Mouse (Mus musculus) liver, adult 2 months (tissue): ENCODE results near the gene Ptprg.

Experiments used
- CTCF ChIP-seq: fragments of 200-500 bp; IDR thresholded peaks from 2 replicates; pipeline ENCODE4 v1.5.1; 2011; ENCODE audit warnings: low read depth, low read length, control low read depth
- POLR2A ChIP-seq: fragments of 200-500 bp; IDR thresholded peaks from 2 replicates; pipeline ENCODE4 v1.6.1; 2011; ENCODE audit warnings: low read length, control low read depth; ENCODE audit not compliant: insufficient read depth; ENCODE audit errors: extremely low read depth

DNA sequence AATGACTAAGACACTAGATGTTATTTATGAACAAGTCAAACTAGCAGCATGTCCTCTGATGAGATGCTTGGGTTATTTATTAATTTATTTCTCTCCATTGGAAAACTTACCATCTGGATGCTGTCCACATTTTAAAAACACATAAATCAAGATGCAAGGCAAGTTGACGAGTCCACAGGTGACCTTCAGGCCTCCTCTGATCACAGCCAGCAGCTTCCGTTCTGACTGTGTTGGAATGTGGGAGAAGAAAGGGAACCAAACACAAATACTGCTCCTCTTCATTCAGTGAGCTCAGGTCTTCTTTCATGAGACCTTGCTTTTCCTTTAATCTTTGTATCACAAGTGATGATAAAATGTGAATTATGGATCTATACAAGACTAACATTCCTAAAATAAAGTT is 437.8 kb downstream of the Ptprg start:
- TF ChIP-seq POLR2A (no peak), CTCF (no peak)
